Mouse (Mus musculus) T-helper 17 cell (primary cell): ENCODE measurements around the gene Src.

Experiments used
- in situ Hi-C, 2 experiments: fragments of 300-600 bp; cut with MboI, MseI; formaldehyde crosslinking; loops; 1 replicate in 1 of 2; 2 replicates in 1 of 2; pipeline ENCODE4 v1.15.1; 2025; ENCODE audit warnings: high pct_unique_total_duplicates in 2 of 2

The Src gene

DNA sequence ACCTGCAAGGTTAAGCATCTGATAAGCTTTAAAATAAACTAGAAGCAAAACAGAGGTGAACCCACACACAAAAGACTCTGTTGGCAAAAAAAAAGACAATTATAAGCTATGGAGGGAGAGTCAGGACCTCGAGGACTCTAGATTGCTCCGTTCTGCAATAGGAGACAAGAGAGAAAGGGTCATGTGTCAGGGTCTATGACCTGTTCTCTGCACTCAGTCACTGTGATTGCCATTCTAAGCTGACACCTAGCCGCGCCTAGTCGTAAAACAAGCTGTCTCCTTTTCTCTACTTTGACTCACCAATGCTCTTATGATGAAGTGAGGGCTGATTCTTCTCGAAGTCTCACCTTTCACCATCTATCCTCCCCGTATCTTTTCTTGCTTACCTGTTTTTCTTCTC lies 5.7 kb upstream of the Src start:
- in situ Hi-C loops: loop anchor here in 1 of 2 experiments (10.0 kb wide), 1 partner anchor 1422 kb away; no protein-coding TSS in a partner anchor

DNA sequence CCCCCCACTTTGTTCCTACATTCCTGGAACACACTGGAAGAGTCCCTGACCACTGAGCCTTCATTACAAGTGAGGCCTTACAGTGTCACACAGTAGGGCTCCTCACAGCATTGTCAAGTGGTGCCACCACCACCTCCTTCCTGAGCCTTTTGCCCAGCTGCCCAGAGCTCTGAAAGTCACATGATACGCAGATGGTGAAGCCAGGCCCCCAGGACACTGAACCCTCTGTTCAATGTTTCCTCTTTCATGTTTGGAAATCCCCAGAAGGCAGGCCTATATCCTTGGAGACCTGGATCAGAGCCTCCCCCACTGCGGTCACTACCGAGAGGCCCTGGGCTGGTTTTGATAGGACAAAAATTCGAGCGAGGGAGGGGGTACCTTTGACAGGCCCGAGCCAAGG lies 1.0 kb upstream of the Src start:
- in situ Hi-C loops: loop anchor here in 1 of 2 experiments (10.0 kb wide), 1 partner anchor 1418 kb away; no protein-coding TSS in a partner anchor

DNA sequence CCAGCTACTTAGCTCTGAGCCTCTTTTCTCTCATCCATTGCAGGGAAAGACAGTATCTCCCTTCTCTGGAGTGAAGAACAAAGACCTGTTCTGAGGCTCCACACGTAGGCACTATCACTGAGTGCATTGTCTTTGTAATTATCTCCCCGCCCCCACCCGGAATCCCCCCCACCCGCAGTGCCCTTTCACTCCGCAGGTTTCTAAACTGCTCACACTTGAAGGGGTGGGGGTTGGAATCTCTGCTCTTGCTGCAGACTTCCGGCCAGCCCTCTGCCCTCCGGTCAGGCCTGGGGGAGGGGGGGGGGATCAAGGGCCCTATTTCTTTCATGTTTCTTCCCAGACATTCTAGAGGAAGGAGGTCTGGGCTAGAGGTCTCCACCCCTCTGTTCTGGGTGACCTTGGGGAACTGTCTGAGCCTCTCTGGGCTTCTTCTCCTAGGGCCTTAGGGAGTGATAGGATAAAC lies 396 bp downstream of the Src start:
- in situ Hi-C loops: loop anchor here in 1 of 2 experiments (10.0 kb wide), 1 partner anchor 1416 kb away; no protein-coding TSS in a partner anchor

DNA sequence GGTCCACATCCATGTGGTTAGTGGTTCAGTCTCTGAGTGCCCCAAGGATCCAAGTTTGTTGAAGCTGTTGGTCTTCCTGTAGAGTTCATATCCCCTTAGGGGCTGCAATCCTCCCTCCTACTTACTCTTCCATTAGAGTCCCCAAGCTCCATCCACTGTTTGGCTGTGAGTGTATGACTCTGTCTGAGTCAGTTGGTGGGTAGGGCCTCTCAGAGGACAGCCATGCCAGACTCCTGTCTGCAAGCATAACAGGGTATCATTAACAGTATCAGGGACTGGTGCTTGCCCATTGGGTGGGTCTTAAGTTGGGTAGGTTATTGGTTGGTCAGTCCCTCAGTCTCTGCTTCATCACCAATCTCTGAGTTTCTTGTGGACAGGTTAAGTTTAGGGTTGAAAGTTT lies 1.3 kb downstream of the Src start:
- in situ Hi-C loops: loop anchor here in 1 of 2 experiments (10.0 kb wide), 1 partner anchor 1415 kb away; no protein-coding TSS in a partner anchor

DNA sequence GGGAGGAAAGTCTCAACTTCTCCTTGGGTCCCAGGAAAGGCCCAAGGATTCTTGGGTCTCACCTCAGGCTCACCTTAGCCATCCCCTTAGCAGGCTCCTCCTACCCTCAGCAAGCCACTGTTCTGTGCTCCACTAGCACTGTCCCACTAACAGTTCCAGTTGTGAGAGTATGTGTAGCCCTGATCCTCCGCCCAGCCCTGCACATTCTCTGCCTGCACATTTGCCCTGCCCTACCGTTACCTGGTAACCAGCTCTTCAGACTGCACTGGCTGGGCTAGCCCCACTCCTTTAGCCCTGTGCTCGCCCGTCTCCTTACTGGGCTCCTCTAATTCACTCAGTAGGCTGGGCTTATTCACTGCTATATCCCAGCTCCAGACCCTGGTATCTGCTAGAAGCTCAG lies 2.2 kb downstream of the Src start:
- in situ Hi-C loops: no loop called here

DNA sequence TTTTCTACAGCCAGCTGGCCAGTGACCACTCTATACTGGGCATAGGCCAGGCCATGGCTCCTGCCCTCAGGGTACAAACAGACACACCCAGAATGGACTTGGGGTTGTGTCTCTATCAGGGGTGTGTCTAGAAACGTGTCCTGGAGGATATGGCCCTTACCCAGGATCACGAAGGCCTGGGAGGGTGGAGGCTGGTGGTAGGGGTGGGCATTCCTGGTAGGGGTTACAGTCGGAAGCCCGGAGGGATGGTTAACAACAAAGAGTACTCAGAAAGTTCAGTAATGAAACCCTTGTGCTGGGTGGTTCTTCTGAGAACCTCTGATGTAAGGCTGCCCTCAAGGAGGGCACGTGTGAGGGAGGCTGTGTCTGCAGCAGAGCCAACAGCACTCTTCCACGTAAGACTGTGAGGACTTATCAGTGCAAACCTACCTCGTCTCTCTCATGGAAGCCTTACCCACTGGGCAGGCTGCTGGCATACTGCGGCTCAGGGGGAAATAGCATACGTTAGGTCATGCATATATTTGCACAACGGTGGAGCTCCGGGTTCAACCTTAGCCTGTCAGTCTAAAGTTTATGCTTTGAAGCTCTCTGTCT lies 3.9 kb downstream of the Src start:
- in situ Hi-C loops: no loop called here

DNA sequence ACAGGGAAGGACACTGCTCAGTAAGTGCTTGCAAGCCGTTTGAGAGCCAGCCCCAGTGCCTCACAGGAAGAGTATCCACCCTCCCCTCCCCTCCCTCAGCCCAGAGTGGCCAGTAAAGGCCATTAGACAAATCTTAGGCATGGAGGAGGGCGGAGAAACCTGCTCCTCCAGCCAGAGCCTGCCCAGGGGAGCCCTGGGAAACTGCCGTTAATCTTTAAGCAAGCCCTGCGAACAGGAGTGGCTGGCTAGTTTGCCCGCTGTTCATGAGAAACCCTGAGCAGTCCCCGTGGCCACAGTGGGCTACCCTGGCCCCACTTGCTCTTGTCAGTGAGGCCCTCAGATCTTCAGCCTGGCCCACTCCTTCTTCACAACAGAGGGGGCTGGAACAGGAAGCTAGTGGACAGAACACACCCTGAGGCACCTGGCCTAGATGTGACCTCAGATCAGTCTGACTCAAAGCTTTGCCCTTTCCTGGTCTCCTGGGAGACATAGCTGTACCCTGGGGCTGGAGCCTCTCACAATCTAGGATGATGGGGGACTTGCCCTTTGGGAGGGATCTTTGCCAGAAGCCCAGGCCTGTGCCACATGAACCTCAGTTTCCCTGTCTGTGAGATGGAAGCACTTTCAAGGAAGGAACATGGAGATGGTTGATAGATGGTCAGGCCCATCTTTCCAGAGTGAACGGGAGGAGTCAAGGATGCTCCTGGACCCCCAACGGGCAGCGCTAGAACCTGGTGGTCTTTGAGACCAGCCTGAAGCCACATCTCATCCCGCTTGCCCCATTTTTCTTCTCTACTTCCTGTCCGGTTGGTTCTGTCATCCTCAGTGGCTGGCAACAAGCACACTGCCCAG lies 4.8 kb downstream of the Src start:
- in situ Hi-C loops: no loop called here

DNA sequence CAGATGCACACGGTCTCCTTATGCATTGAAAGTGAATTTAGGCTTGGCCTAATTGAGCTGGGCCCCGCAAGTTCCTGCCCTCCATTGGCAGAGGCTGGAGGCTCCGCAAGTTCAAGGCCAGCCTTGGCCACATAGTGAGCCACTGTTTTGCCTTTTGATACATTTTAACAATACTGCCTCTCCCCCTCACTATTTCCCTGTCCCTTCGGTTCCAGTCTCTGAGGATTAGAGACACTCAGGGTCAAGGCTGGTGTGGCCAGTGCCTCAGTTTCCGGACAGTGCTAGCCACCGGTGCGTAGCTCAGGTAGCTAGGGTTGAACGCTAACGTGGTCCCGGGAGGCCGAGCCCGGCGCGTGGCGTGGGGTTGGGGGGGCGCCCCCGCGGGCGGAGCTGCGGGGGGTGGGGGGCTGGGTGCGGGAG lies 5.5 kb downstream of the Src start:
- in situ Hi-C loops: no loop called here

DNA sequence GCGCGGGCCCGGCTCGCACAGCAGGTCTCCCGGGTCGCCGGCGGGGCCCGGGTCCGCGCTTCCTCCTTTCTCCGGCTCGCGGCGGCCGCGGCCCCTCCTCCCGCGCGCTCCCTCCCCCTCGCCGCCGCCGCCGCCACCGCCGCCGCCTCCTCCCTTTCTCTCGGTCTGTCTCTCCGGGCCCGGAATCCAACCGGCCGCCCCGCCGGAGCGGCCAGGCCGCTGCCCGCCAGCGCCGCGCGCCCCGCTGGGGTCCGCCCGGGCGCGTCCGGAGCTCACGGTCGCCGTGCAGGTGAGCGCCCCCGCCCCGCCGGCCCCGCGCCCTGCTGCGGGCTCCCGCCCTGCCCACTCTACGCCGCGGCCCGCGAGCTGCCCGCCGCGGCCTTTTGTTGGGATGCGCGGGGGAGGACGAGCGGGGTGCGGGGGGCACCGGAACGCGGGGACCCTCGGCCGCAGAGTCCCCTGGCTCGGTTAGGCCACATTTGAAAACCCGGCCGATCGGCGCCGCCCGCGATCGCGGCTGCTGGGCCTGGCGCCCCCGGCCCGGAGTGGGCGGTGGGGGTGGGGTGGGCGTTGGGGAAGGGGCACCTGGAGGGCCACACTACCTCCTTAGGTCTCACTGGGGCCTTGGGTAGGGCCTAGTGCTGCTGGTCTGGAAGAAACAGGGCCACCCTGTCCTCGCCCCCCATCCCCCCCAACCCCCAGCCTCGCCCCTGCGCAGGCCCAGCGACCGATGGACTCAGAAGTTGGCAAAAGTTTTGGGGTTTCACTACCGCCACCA lies 6.1 kb downstream of the Src start:
- in situ Hi-C loops: no loop called here

DNA sequence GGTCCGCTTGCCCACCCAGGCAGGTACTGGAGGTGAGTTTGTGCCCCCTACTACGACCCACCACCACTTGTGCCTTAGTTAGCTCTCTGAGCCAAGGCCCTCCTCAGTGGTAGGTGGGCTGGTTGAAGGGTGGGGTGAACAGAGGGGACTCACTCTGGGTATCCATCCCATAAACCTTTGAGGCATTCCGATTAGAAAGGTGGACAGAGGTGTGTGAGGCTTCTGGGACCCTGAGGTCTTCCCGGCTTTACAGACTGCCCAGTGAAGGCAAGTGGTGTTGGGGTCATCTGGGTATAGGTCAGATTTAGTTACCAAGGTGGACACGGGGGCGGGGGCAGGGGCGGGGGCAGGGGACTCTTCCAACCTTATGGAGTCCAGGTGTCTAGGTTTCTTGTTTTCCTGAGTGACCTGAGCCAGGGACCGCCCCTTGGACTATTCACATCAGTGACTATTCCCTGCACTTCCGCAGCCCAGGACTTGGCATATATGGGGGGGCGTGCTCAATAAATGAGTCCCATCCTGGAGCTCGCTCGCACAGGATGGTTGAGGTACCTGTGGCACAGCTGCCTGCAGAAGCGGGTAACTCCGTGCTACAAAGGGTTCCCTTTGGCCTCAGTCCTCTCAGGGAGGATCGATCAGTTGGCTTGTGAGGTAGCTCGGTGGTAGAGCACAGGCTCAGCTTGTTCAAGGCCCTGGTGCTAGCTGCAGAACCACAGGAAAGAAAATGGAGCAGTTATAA lies 6.8 kb downstream of the Src start:
- in situ Hi-C loops: no loop called here

DNA sequence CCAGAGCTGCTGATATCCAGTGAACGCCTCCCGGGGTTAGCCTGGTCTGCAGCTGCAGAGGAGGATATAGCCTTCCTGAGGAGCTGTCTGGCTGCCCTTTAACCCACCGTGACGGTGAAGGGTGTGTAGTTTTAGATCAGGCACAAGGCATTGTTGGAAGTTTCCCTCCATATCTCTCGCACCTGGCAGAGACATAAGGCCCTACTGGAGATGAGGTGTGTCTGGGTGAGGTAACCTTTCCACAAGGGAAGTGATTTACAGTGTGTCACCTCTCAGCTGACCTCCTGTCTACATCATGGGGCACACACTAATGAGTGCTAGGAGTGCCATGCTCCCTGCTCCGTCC lies 7.4 kb downstream of the Src start:
- in situ Hi-C loops: no loop called here

DNA sequence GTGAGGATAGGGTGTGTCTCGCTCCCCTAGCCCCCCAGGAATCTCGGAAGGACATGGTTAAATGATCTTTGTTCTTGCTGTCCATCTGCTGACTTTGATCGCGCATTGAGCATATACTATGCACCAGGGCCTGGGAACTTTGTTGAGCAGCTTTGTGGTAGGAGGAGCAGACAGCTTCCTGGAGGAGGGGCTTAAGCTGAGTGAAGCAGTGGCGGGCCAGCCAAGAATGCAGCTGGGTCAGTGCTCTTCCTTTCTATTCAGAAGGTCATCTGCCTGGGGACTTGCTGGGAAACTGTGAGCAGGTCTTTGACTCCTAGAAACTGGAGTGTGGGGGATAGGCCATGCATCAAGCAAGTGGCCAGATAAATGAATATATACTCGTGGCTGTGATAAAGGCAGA lies 7.9 kb downstream of the Src start:
- in situ Hi-C loops: no loop called here

DNA sequence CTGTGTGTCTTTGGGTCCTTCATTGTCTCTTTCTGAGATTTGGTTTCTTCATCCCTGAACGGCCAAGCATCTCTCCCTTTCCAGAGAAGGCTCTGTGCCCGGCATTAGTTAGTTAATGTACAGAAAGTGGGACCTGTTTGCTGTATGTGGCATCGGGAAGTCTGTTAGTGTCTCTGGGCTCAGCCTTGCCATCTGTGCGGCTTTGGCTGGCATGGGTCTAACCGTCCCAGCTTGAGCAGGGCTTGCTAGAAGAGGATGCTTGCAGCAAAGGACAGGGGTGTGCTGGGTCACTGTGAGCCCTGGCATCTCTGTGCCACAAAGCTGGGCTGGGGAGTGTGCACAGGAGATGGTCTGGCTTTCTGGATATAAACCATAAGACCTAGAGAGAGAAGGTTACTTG lies 8.9 kb downstream of the Src start:
- in situ Hi-C loops: no loop called here

DNA sequence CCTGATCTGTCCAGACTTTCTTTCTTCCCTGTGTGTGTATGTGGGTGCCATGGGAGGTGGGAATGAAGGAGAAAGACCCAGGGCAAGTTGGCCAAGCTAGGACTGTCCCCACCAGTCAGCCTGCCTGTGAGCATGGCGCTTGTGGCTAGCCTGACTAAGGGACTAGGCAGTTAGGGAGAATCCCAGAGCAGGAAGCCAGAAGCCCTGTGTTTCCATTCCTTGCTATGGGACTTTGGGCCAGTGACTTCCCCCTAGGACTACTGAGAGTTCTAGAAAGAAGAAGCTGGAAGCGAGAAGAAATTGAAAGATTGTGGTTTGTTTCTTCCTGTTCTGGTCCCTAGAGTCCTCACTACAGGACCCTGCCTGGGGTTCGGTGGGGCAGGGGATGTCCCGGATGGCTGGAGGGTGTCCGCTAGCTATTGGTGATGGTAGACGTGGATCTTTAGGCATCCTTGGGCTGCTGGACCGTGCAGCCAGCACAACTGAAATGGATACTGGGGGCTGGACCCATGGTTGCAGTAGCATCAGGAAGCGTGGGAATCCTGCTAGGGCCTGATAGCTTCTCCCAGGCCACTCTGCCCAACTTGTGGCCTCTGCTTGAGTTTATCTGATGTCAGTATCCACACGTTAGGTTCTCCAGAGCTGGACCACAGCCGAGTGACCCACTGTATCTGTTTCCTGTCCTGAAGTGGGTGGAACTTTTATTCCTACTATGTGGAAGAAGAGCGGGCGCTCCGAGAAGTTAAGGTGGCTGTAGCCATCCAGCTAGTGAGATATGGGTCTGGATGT lies 10.3 kb downstream of the Src start:
- in situ Hi-C loops: no loop called here

DNA sequence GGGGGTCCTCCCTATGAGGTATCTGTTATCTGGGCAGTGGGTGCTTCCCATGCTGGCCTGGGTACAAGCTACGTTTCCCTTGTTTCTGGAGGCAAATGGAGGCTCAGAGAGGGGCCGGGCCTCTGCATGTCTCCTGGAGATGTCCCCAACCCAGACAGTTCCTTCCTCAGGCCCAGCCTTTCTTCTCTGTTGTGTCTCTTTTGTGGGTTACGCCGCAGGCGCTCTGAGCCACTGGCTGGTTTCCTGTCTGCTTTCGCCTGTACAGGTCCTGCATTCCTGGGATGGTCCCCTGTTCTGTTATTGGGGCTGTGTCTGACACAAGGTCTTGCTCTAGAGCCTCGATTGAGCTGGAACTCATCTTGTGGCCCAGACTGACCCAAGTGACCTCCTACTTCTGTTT lies 11.5 kb downstream of the Src start:
- in situ Hi-C loops: no loop called here

DNA sequence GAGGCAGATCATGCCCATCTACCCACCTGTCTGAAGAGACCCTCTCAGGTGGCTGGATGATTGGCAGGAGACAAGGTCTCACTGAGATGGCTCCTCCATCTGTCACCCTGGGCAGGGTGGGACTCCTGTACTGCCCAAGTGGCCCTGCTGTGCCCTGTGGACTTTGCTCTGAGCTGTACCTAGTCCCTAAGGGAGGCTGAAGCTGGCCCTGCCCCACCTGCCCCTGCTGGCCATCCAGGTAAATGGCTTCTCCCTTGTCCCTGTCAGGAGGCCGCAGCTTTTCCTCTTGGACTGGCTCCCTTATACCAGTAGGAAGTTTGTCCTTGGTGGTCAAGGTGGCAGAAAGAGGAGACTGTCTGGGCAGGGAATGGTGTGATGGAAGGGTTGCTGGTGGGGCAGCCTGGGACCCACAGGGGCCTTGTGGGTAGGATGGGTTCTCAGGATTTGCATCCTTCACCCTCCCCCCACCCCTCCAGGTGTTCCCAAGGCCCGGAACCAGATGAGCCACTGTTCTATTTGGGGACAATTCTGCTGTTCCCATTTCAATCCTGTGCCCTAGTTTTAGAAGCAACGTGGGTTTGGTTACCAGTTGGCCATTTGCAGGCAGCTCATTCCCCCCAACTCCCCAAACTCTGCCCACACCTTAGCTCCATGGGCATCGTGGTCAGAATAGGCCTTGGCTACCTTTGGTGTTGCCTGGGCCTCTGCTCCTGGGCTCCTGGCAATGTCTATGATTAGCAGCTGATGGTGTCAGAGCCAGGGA lies 12.6 kb downstream of the Src start:
- in situ Hi-C loops: no loop called here

DNA sequence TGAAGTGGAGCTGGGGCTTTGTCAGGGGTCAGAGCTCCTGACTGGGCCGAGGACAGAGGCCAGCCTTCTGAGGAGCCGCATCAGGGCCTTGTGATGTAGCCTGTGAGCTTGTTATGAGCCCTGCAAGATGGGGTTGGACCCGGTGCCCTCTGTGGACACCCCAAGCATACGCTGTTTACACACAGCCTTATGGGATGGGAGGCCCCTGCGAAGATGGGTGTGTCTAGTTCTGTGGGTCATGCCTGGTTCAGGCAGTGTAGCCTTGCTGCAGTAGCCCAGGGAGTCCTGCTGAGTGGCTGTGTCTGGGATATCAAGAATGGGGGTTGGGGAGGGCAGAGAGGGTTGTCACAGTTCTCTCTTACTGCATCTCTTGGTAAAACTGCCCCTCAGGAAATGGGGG lies 13.7 kb downstream of the Src start:
- in situ Hi-C loops: no loop called here

DNA sequence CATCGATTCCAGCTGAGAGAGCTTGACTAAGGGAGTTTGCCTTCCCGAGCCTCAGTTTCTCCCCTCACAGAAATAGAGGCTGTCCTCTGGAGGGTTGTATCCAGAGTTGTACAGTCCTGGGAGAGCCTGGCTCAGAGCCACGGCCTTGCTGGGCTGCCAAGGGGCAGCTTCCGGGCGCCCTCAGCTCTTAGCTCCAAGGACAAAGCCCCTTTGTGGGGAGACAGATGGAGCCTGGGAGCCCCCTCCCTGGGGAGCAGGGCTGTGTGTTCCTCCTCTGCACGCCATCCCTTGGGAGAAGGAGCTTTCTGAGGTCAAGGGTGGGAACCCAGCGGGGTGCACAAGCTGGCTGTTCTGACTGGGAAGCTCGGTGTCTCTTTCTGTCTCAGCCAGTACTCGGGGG lies 14.2 kb downstream of the Src start:
- in situ Hi-C loops: no loop called here

DNA sequence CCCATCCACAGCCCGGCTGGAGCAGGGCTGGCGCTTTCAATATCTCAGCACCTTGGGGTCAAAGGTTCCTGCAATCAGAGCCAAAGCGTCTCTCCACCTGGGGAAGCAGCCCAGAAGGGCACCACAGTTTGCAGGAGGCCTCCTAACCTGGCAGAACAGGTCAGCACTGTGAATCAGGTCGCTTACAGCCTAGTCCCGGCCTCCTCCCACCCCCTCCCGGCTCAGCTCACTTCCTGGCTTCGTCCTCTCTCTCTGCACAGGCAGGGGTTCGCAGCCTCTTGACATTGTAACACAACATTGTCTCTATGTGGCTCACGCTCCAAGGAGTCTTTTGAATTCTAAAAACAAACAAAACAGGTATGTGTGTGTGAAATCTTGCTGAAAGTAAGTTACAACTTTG lies 15.8 kb downstream of the Src start:
- in situ Hi-C loops: no loop called here

DNA sequence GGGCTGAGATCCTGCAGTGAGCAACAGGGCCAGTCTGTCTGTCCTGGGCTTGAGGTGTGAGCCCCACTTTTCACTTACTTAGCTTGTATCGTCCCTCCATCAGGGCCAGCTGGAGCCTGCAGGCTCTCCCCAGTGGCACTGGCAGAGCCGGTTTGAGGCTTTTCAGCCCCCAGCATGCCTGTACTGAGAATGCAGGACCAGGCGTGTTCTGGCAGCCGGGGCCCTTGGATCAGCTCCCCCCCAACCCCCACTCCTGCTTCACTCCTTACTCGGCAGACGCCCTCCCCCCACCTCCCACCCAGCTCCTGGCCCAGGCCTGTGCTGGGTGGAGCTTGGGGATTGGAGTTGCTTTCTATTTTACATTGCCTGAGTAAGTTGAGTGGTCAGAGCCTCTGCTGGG lies 16.3 kb downstream of the Src start:
- in situ Hi-C loops: no loop called here
